Mouse (Mus musculus): ENCODE measurements around the gene Cnih3. TPM values are rescaled to one million over a fixed set of nuclear protein-coding genes. Genes with fewer than 3 reads are reported as not detected.

The Cnih3 gene
- not detected in 2 replicates for total RNA-seq (2014; fragmentation: Nextera tagmentation)
- not detected in 2 replicates for total RNA-seq (2017)

DNA sequence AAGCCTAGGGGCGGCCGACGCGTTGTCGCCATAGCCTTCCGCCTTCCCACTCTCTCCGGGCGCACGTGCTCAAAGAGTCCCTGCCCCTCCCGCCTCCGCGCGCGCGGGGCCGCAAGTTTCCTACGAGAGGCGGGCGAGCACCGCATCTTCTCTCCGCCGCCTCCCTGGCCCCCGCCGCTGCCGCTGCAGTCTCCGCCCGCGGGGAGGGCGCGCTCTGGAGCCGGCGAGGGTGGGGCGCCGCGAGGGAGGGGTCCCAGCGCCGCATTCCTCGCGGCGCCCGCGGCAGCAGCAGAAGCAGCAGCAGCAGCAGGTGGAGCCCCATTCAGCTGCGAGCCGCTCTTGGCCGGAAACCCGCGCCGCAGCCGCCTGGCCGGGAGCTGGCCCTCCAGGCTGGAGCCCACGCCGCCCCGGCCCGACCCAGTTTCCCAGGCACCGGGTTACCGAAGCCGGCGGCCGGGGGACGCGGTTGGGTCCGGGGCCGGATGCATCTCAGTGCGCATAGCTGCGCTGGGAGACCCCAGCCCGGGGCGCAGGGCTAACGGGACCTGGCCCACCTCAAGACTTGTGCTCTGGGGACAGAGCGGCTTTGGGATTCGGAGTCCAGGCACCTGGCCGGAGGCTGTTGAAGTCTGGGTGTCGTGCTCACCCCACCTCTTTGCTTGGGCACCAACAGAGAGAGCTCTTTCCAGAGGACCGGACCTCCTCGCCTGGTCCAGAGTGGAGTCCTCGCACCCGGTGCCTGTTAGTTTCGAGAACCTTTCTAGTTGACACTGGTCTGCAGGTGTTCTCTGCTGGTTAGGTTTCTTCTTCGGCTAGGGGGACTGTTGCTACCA lies at the start of gene Cnih3:
Gene Cnih3, plus strand, starts transcription at position 262 of the 833 bp plus-strand sequence.
- peak; percentile 27 for ATAC-seq (replicated peaks; ENCODE audit: poor library complexity, severe bottlenecking)

DNA sequence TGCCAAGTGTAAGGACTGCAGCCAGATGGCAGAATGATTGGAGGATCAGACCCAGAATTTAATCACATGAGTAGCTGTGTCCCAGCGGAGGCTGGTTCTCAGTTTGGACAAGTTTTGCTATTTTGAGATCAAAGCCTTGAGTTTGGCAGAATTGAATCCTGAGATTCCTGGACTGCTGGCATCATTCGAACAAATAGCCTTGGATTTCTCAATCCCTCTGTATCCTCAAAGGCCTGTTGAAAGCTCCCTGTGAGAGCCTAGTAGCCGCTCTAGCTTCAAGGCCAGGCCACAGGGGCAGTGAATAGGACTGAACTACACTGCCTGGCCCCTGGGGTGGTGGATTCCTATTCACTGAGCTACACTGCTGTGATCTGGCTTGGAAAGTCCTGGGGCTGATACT lies 44.4 kb upstream of the Cnih3 start:
- ATAC-seq (replicated peaks; ENCODE audit: poor library complexity, severe bottlenecking) = no peak

GRCm38 (mm10) chr1:181310712-181311111 lies 41.7 kb upstream of the Cnih3 start:
- peak; percentile 71 for ATAC-seq (replicated peaks; ENCODE audit: poor library complexity, severe bottlenecking)

DNA sequence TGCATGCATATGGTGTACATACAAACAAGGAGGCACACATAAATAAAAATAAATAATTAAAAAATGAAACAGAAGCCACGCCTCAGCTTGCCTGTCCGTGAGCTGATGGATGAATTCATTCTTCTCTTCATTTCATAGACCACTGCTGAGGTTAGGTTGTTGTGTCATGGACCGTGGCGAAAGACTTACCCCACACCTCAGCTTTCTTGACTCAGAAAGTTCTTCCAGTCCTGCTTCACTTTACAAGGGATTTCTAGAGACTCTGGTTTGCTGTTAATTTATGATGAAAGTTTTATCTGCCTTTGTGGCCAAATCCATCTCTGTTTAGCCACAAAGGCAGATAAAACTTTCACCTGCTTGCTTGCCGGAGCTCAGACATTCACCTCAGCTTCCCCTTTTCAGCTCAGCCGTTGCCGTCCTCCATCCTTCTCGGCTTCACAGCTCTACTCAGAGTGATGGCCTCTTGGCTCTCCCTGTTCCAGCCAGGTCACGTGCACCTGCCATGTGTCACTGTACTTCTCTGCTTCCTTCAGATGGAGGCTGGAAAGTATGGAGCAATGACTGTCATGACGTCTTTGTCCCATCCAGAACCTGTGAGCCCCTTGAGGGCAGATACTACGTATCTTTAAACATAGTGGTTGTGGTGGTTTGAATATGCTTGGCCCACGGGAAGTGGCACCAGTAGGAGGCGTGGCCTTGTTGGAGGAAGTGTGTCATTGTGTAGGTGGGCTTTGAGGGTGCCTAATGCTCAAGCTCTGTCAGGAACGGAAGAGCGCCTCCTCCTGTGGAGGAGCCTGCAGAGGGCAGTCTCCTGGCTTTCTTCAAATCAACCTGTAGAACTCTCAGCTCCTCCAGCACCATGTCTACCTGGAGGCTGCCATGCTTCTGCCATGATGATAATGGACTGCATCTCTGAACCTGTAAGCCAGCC lies 40.0 kb upstream of the Cnih3 start:
- ATAC-seq (replicated peaks; ENCODE audit: poor library complexity, severe bottlenecking) = peak; percentile 66

GRCm38 (mm10) chr1:181313046-181313415 lies 39.4 kb upstream of the Cnih3 start:
- ATAC-seq (replicated peaks; ENCODE audit: poor library complexity, severe bottlenecking) = no peak

DNA sequence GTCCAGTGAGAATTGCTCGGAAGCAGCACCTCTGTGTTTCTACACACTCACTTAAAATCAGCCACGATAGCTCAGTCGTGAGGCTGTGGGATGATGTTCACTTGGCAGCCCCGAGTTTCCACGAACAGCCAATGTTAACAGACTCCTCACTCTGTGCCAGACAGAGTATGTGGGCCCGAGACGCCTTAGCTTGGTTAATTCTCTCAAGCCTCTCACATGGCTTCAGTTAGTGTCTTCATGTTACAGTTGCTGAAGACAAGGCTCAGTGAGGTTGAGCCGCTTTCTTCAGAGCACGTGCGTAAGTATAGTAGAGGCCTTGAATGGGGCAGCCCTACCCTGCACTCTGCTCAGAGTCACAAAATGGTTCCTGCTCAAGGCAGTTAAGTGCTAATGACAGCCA lies 38.1 kb upstream of the Cnih3 start:
- ATAC-seq (replicated peaks; ENCODE audit: poor library complexity, severe bottlenecking) = no peak

- ATAC-seq (replicated peaks; ENCODE audit: poor library complexity, severe bottlenecking) = no peak
Measured at GRCm38 (mm10) chr1:181315350-181315749, 37.1 kb upstream of the Cnih3 start.

- ATAC-seq (replicated peaks; ENCODE audit: poor library complexity, severe bottlenecking) = peak; percentile 76
Measured at GRCm38 (mm10) chr1:181316571-181316970, 35.9 kb upstream of the Cnih3 start.

DNA sequence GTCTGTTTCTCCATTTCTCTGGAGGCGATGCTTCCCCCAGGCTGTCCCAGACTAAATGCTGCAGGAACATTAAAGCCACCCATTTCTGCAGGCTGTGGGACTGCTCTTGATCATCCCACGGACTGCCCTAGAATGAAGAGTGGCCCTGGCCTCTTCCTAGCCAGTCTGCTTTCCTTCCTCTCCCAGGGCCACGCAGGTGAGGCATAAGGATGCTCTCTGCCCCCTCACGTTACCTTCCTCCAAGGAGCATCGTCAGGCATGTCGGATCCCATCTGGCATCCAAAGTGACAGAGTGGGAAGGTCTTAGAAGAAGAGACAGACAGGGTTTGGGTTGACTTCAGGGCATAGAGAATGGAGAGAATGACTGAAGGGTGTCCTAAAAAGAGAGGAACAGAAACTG lies 33.0 kb upstream of the Cnih3 start:
- ATAC-seq (replicated peaks; ENCODE audit: poor library complexity, severe bottlenecking) = no peak

- ATAC-seq (replicated peaks; ENCODE audit: poor library complexity, severe bottlenecking) = no peak
Measured at GRCm38 (mm10) chr1:181321149-181321548, 31.3 kb upstream of the Cnih3 start.

GRCm38 (mm10) chr1:181323134-181323533 lies 29.3 kb upstream of the Cnih3 start:
- no peak for ATAC-seq (replicated peaks; ENCODE audit: poor library complexity, severe bottlenecking)

DNA sequence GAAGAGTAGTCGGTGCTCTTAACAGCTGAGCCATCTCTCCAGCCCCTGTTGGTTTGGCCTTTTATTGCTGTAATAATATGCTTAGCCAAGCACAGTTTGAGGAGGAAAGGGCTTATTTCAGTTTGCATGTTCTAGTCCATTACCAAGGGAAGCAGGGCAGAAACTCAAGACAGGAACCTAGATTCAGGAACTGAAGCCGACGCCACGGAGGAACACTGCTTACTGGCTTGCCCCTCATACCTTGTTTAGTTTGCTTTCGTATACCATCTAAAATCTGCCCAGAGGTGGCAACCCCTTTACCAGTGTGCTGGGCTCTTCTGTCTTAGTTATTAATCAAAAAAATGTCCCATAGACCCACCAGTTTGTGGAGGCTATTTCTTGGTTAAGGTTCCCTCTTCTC lies 25.3 kb upstream of the Cnih3 start:
- ATAC-seq (replicated peaks; ENCODE audit: poor library complexity, severe bottlenecking) = peak; percentile 43

- peak; percentile 84 for ATAC-seq (replicated peaks; ENCODE audit: poor library complexity, severe bottlenecking)
Measured at GRCm38 (mm10) chr1:181327636-181328420, 24.6 kb upstream of the Cnih3 start.

- ATAC-seq (replicated peaks; ENCODE audit: poor library complexity, severe bottlenecking) = no peak
Measured at GRCm38 (mm10) chr1:181329110-181329509, 23.3 kb upstream of the Cnih3 start.

- ATAC-seq (replicated peaks; ENCODE audit: poor library complexity, severe bottlenecking) = peak; percentile 98
Measured at GRCm38 (mm10) chr1:181332597-181332996, 19.8 kb upstream of the Cnih3 start.

- no peak for ATAC-seq (replicated peaks; ENCODE audit: poor library complexity, severe bottlenecking)
Measured at GRCm38 (mm10) chr1:181334329-181335018, 18.0 kb upstream of the Cnih3 start.

GRCm38 (mm10) chr1:181335019-181335365 lies 17.4 kb upstream of the Cnih3 start:
- ATAC-seq (replicated peaks; ENCODE audit: poor library complexity, severe bottlenecking) = no peak

DNA sequence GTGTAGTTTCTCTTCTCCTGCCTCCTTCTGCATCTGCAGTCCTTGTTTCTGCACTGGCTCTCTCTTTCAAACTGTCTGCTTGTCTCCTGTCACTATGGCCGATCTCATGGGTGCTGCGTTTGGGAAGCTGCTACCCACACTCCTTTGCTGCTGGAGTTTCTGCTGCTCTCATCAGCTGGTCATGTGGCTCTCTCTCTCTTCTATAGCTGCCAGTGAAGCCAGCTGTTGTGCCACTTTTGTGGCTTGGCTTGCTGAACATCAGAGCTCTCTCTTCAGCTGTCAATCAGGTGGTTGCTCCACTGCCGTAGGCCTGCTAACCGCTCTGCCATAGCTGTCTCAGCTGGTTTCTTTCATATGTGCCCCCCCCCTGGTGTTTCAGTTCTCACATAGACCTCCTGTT lies 17.0 kb upstream of the Cnih3 start:
- no peak for ATAC-seq (replicated peaks; ENCODE audit: poor library complexity, severe bottlenecking)

GRCm38 (mm10) chr1:181336857-181337256 lies 15.6 kb upstream of the Cnih3 start:
- ATAC-seq (replicated peaks; ENCODE audit: poor library complexity, severe bottlenecking) = no peak

- no peak for ATAC-seq (replicated peaks; ENCODE audit: poor library complexity, severe bottlenecking)
Measured at GRCm38 (mm10) chr1:181339106-181339505, 13.3 kb upstream of the Cnih3 start.
